Mouse (Mus musculus) lung, embryonic 14.5 days (tissue): ENCODE results near the gene Ajm1. TPM values are rescaled to one million over a fixed set of nuclear protein-coding genes. Genes with fewer than 3 reads are reported as not detected.
A peak's percentile ranks its signal among the peaks of the same experiment; 100 is the strongest.

Experiments
- ATAC-seq: fragments of 200-750 bp; cut with Nextera tagmentation; 2 replicates; pipeline ENCODE4 v1.8.0; 2017; ENCODE audit warnings: mild to moderate bottlenecking, moderate TSS enrichment, moderate library complexity; ENCODE audit not compliant: insufficient read depth
- DNase-seq: peaks from one replicate; pipeline ENCODE4 v3.0.0-alpha.2; 2015
- H3K27ac ChIP-seq: fragments of 300-500 bp; sonication (generic); 2 replicates; pipeline ENCODE4 v1.5.1; 2014; ENCODE audit warnings: low read depth, mild to moderate bottlenecking, moderate library complexity
- H3K27me3 ChIP-seq: fragments of 300-500 bp; sonication (generic); 2 replicates; pipeline ENCODE4 v1.6.1; 2014; ENCODE audit warnings: low read length, control low read depth; ENCODE audit not compliant: insufficient read depth
- H3K36me3 ChIP-seq: fragments of 300-500 bp; sonication (generic); 2 replicates; pipeline ENCODE4 v1.6.1; 2014; ENCODE audit warnings: control low read depth; ENCODE audit not compliant: insufficient read depth
- H3K4me1 ChIP-seq: fragments of 300-500 bp; sonication (generic); 2 replicates; pipeline ENCODE4 v1.6.1; 2014; ENCODE audit warnings: antibody characterized with exemption, control low read depth; ENCODE audit not compliant: insufficient read depth
- H3K4me2 ChIP-seq: fragments of 300-500 bp; sonication (generic); 2 replicates; pipeline ENCODE4 v1.6.1; 2014; ENCODE audit warnings: mild to moderate bottlenecking
- H3K4me3 ChIP-seq: fragments of 300-500 bp; sonication (generic); 2 replicates; pipeline ENCODE4 v1.5.1; 2014; ENCODE audit warnings: low read depth, low read length
- H3K9ac ChIP-seq: fragments of 300-500 bp; sonication (generic); 2 replicates; pipeline ENCODE4 v1.6.1; 2014
- H3K9me3 ChIP-seq: fragments of 300-500 bp; sonication (generic); 2 replicates; pipeline ENCODE4 v1.6.1; 2016; ENCODE audit warnings: low read depth, low read length, control low read depth
- CTCF ChIP-seq: IDR thresholded peaks from 2 replicates; pipeline ENCODE4 v1.5.1; 2016; ENCODE audit warnings: antibody characterized with exemption, low read depth
- WGBS: fragments of 180-500 bp; shearing (Covaris S2); extraction: QIAGEN DNeasy Blood & Tissue Kit; methylation state at CpG from one replicate; pipeline ENCODE4 v1.1.7; 2014; 5-methylcytosine and 5-hydroxymethylcytosine counted together
- polyA plus RNA-seq: library from polyadenylated mRNA; unstranded; fragments of >200 nt; fragmentation: Nextera tagmentation; extraction: Ambion mirVana; gene quantifications from 2 replicates; pipeline ENCODE4 v1.2.1, GENCODE M21; 2014

Ajm1 gene
- polyA plus RNA-seq, 1 experiment from 2014 or later = not detected

- TF ChIP-seq CTCF = no peak
- 5% methylated on average over 75 of the region's 77 CpGs for WGBS
- peaks cover 12% of the 10 kb centered on the region for H3K4me1 ChIP-seq
- ATAC-seq = no peak
- peaks cover 14% of the 10 kb centered on the region for H3K36me3 ChIP-seq
- peaks cover 58% of the 10 kb centered on the region for H3K27me3 ChIP-seq
- no peak overlapping the region for H3K27ac ChIP-seq
- H3K9me3 ChIP-seq = no peaks in the 10 kb centered on the region
- peak overlapping the region; percentile 28 for H3K4me3 ChIP-seq
- no peak for DNase-seq
- H3K4me2 ChIP-seq = peak overlapping the region; percentile 51
- H3K9ac ChIP-seq = no peak overlapping the region; the same call in 1 of the 2 replicates
Measured at GRCm38 (mm10) chr2:25578796-25579736, 2.5 kb downstream of the Ajm1 start.

GRCm38 (mm10) chr2:25577951-25578795 lies 3.4 kb downstream of the Ajm1 start:
- Histone ChIP-seq H3K4me1 (peaks cover 17% of the 10 kb centered on the region), H3K27me3 (peaks cover 58% of the 10 kb centered on the region), H3K9me3 (no peaks in the 10 kb centered on the region), H3K36me3 (peaks cover 6% of the 10 kb centered on the region), H3K27ac (no peak overlapping the region), H3K9ac (no peak overlapping the region), H3K4me3 (peak overlapping the region; percentile 28), H3K4me2 (peak overlapping the region; percentile 51)
- TF ChIP-seq CTCF = peak; percentile 32; the same call in 1 of the 2 replicates
- no peak for ATAC-seq
- peak; percentile 34 for DNase-seq
- WGBS = 5% methylated on average over 75 of the region's 75 CpGs

GRCm38 (mm10) chr2:25576965-25577891 lies 4.3 kb downstream of the Ajm1 start:
- Histone ChIP-seq H3K4me2 (peak overlapping the region; percentile 51), H3K36me3 (peaks cover 10% of the 10 kb centered on the region; the same call in 1 of the 2 replicates), H3K4me3 (peak overlapping the region; percentile 28), H3K9me3 (no peaks in the 10 kb centered on the region), H3K4me1 (peaks cover 17% of the 10 kb centered on the region), H3K27me3 (peaks cover 58% of the 10 kb centered on the region), H3K9ac (no peak overlapping the region), H3K27ac (no peak overlapping the region)
- 14% methylated on average over 92 of the region's 92 CpGs for WGBS
- DNase-seq (no peak), ATAC-seq (no peak)
- TF ChIP-seq CTCF = no peak

- ATAC-seq (no peak), DNase-seq (no peak)
- no peak for TF ChIP-seq CTCF
- Histone ChIP-seq H3K4me3 (no peak overlapping the region), H3K4me1 (peaks cover 15% of the 10 kb centered on the region), H3K9ac (no peak overlapping the region), H3K36me3 (peaks cover 17% of the 10 kb centered on the region; the same call in 1 of the 2 replicates), H3K9me3 (no peaks in the 10 kb centered on the region), H3K27ac (no peak overlapping the region), H3K27me3 (peaks cover 56% of the 10 kb centered on the region), H3K4me2 (peak overlapping the region; percentile 78)
- 76% methylated on average over 16 of the region's 16 CpGs for WGBS
Measured at GRCm38 (mm10) chr2:25576028-25576850, 5.3 kb downstream of the Ajm1 start.

- peaks cover 23% of the 10 kb centered on the region for H3K36me3 ChIP-seq
- peak overlapping the region; percentile 78 for H3K4me2 ChIP-seq
- ATAC-seq = peak; percentile 8; the same call in 1 of the 2 replicates
- TF ChIP-seq CTCF = no peak
- peaks cover 49% of the 10 kb centered on the region for H3K27me3 ChIP-seq
- DNase-seq = peak; percentile 63
- WGBS = 8% methylated on average over 21 of the region's 21 CpGs
- H3K9me3 ChIP-seq = no peaks in the 10 kb centered on the region
- peak overlapping the region; percentile 44 for H3K9ac ChIP-seq
- H3K4me3 ChIP-seq = peak overlapping the region; percentile 61
- H3K4me1 ChIP-seq = peaks cover 14% of the 10 kb centered on the region
- H3K27ac ChIP-seq = peak overlapping the region; percentile 86
Measured at GRCm38 (mm10) chr2:25575432-25576027, 6.0 kb downstream of the Ajm1 start.
